Comparison of ENCODE assay signal across 13 mouse cellular contexts in the genomic region with DNA sequence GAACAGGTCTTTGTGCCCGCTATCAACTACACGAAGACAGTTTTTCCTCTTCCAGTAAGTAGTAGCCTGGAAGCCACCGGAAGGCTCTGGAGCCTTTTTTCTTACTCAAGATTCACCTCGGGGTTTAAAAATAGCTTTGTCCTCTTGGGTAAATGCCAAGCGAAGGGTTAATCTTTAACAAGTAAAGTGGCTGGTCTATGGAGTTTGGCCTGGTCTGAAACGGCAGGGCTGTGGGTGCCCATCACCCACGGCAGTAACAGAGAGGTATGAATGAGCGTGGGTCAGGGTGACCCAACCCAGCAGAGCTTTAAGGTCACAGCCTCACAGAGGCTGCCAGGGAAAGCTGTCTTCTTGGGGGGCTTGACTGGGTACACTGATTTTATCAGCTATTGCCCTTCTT. TPM values are rescaled to one million over a fixed set of nuclear protein-coding genes. Genes with fewer than 3 reads are reported as not detected.
DNase-seq lines count a peak whose midpoint lies in the region; ATAC-seq and TF ChIP-seq lines count a peak whose summit lies in the region.
"Had no signal": no experiment of that assay in that cellular context is flagged by ENCODE, and none has a peak within 500 bp of the region (broad histone marks: within the 10 kb centered on the region; RNA-seq: fewer than 3 reads in every experiment).

No protein-coding gene starts in this region.

- H3K36me3 ChIP-seq in intestine, embryonic 14.5 days (ENCODE audit: control insufficient read depth, insufficient read depth, low read length): no peaks in the 10 kb centered on the region
- no peaks in the 10 kb centered on the region for H3K36me3 ChIP-seq in kidney, postnatal 0 days (ENCODE audit: insufficient read depth, low read length)
- no peaks in the 10 kb centered on the region for H3K36me3 ChIP-seq in liver, embryonic 15.5 days (replicated peaks)
- H3K36me3 ChIP-seq: limb, embryonic 15.5 days; midbrain, embryonic 13.5 days had no signal

- H3K4me2 ChIP-seq in intestine, embryonic 14.5 days (ENCODE audit: low read length): peak overlapping the region; percentile 36
- no peak overlapping the region for H3K4me2 ChIP-seq in kidney, postnatal 0 days (ENCODE audit: low read length)
- H3K4me2 ChIP-seq in liver, embryonic 15.5 days: no peak overlapping the region
- H3K4me2 ChIP-seq: limb, embryonic 15.5 days; midbrain, embryonic 13.5 days had no signal

- CTCF ChIA-PET in Patski (lab: Charles Lee): interaction anchor here (1.2 to 2.3 kb wide), 7 partner anchors 10 to 250 kb away, joined by 3 to 11 read pairs (median 5); no protein-coding TSS in a partner anchor

- H3K4me1 ChIP-seq in intestine, embryonic 14.5 days (replicated peaks; ENCODE audit: control insufficient read depth, insufficient read depth, low read length): peaks cover 12% of the 10 kb centered on the region
- H3K4me1 ChIP-seq in kidney, postnatal 0 days (replicated peaks; ENCODE audit: insufficient read depth, low read length): peaks cover 16% of the 10 kb centered on the region
- H3K4me1 ChIP-seq in liver, embryonic 15.5 days (replicated peaks): peaks cover 17% of the 10 kb centered on the region

- no peaks in the 10 kb centered on the region for H3K27me3 ChIP-seq in Patski
- H3K27me3 ChIP-seq in intestine, embryonic 14.5 days (replicated peaks; ENCODE audit: control insufficient read depth, insufficient read depth, low read length): no peaks in the 10 kb centered on the region
- H3K27me3 ChIP-seq in kidney, postnatal 0 days (ENCODE audit: insufficient read depth, low read length): no peaks in the 10 kb centered on the region
- no peaks in the 10 kb centered on the region; the same call in 1 of the 2 replicates for H3K27me3 ChIP-seq in liver, embryonic 15.5 days
- H3K27me3 ChIP-seq: midbrain, embryonic 13.5 days had no signal

- POLR2A ChIA-PET in Patski (lab: Charles Lee): interaction anchor here (1.2 to 1.8 kb wide), 5 partner anchors 10 to 109 kb away, joined by 3 to 11 read pairs (median 4); a partner anchor contains a TSS

- H3K27ac ChIP-seq in intestine, embryonic 14.5 days (ENCODE audit: low read depth): peak overlapping the region; percentile 47
- peak overlapping the region; percentile 80 for H3K27ac ChIP-seq in kidney, postnatal 0 days
- peak overlapping the region; percentile 45 for H3K27ac ChIP-seq in liver, embryonic 15.5 days (replicated peaks)
- H3K27ac ChIP-seq: heart, adult 2 months; hindbrain, postnatal 0 days; limb, embryonic 15.5 days; midbrain, embryonic 13.5 days had no signal

- H3K9me3 ChIP-seq in intestine, embryonic 14.5 days (ENCODE audit: control insufficient read depth, low read length): no peaks in the 10 kb centered on the region
- no peaks in the 10 kb centered on the region for H3K9me3 ChIP-seq in kidney, postnatal 0 days (replicated peaks; ENCODE audit: low read length)
- no peaks in the 10 kb centered on the region for H3K9me3 ChIP-seq in liver, embryonic 15.5 days (replicated peaks)
- H3K9me3 ChIP-seq: limb, embryonic 15.5 days; midbrain, embryonic 13.5 days had no signal

- no peak overlapping the region for H3K4me3 ChIP-seq in intestine, embryonic 14.5 days (ENCODE audit: low read depth, low read length)
- H3K4me3 ChIP-seq in kidney, postnatal 0 days (replicated peaks; ENCODE audit: low read depth, low read length): no peak overlapping the region
- H3K4me3 ChIP-seq in liver, embryonic 15.5 days (replicated peaks): peak overlapping the region; percentile 5; the same call in 1 of the 2 replicates
- H3K4me3 ChIP-seq: heart, adult 2 months; limb, embryonic 15.5 days; midbrain, embryonic 13.5 days had no signal

- DNase-seq in Patski (ENCODE audit: low read depth, low spot score): peak; percentile 100
- DNase-seq in intestine, embryonic 14.5 days (ENCODE audit: low spot score): no peak
- no peak for DNase-seq in kidney, postnatal 0 days (ENCODE audit: low spot score)
- DNase-seq in urinary bladder, adult 18-20 months (ENCODE audit: low spot score in 2 of 2): no peak
- DNase-seq in B cell, adult 2 months: no peak
- DNase-seq: cerebellum, adult 11 months; heart, adult 2 months had no signal

- in situ Hi-C loops in Patski (cut with MboI; ENCODE audit: low pct_unique_long_range_greater_than_20kb): no loop called here

- TF ChIP-seq CTCF in Patski (IDR thresholded peaks at IDR 0.05): no peak
- no peak for TF ChIP-seq CTCF in kidney, postnatal 0 days (IDR thresholded peaks at IDR 0.05; ENCODE audit: low read depth)

- ATAC-seq in Patski: peak; percentile 68
- ATAC-seq in intestine, embryonic 14.5 days (replicated peaks; ENCODE audit: low FRiP score, low TSS enrichment, low read depth): 0 out of 2 replicates have a peak, but pooled peaks have one; percentile 59
- ATAC-seq in kidney, postnatal 0 days (replicated peaks; ENCODE audit: low FRiP score, low read depth): peak; percentile 88
- peak; percentile 66 for ATAC-seq in liver, embryonic 15.5 days (ENCODE audit: insufficient read depth)
- no peak for ATAC-seq in activated CD4-positive, CD25-positive, alpha-beta regulatory T cell, adult 4 months
- no peak for ATAC-seq in CD4-positive, CD25-positive, alpha-beta regulatory T cell, adult 4 months
- ATAC-seq: hindbrain, postnatal 0 days; midbrain, embryonic 13.5 days had no signal

- 53% methylated on average over 8 of the region's 8 CpGs for WGBS in intestine, embryonic 14.5 days
- WGBS in kidney, postnatal 0 days: 41% methylated on average over 8 of the region's 8 CpGs
- WGBS in liver, embryonic 15.5 days (ENCODE audit: insufficient replicate concordance): 50% methylated on average over 8 of the region's 8 CpGs

- no peak overlapping the region for H3K9ac ChIP-seq in intestine, embryonic 14.5 days (ENCODE audit: low read length)
- H3K9ac ChIP-seq in kidney, postnatal 0 days (ENCODE audit: low read depth, low read length): no peak overlapping the region
- no peak overlapping the region for H3K9ac ChIP-seq in liver, embryonic 15.5 days
- H3K9ac ChIP-seq: limb, embryonic 15.5 days; midbrain, embryonic 13.5 days had no signal

RNA-seq across cellular contexts. Expression of a gene that starts 23.2 kb away (rescaled TPM):
- 30.7 TPM for polyA plus RNA-seq in Patski (2021)
- polyA plus RNA-seq in intestine, embryonic 14.5 days (2014; fragmentation: Nextera tagmentation; extraction: Ambion mirVana): 58.1 and 60.4 TPM in 2 replicates
- polyA plus RNA-seq in kidney, postnatal 0 days (2015; fragmentation: Nextera tagmentation; extraction: Ambion mirVana): 23.0 and 24.1 TPM in 2 replicates
- polyA plus RNA-seq in liver, embryonic 15.5 days (2015; fragmentation: Nextera tagmentation; extraction: Ambion mirVana): 4.8 and 5.6 TPM in 2 replicates
- 1 to 10 TPM; 1.2 to 2.3 TPM for polyA plus RNA-seq in activated CD4-positive, CD25-positive, alpha-beta regulatory T cell, adult 4 months (2017; shearing (Covaris generic))
- polyA plus RNA-seq in CD4-positive, CD25-positive, alpha-beta regulatory T cell, adult 4 months (2017; shearing (Covaris generic)): 1 to 10 TPM; 3.9 to 4.0 TPM

Comparison
In these comparisons a context has a peak if more than half of its experiments do, and no peak if none do; other contexts are left out.
1. ATAC-seq: peak in Patski (single experiment), intestine, embryonic 14.5 days (single experiment), kidney, postnatal 0 days (single experiment) and liver, embryonic 15.5 days (single experiment); none in activated CD4-positive, CD25-positive, alpha-beta regulatory T cell, adult 4 months (single experiment) and CD4-positive, CD25-positive, alpha-beta regulatory T cell, adult 4 months (single experiment).
2. Peak in every context shown above with its lines, with median percentiles within 50 percentile points of each other: H3K27ac ChIP-seq.